Mouse (Mus musculus) neural tube, embryonic 12.5 days (tissue): ENCODE measurements around the gene Mrps25. TPM values are rescaled to one million over a fixed set of nuclear protein-coding genes. Genes with fewer than 3 reads are reported as not detected.

Experiments used
- ATAC-seq: fragments of 200-750 bp; cut with Nextera tagmentation; 2 replicates; pipeline ENCODE4 v1.8.0; 2017; ENCODE audit warnings: low read depth, mild to moderate bottlenecking, moderate TSS enrichment, moderate library complexity; ENCODE audit not compliant: low FRiP score
- H3K27ac ChIP-seq: fragments of 300-500 bp; sonication (generic); 2 replicates; pipeline ENCODE4 v1.5.1; 2016
- H3K27me3 ChIP-seq: fragments of 300-500 bp; sonication (generic); replicated peaks from 2 replicates; pipeline ENCODE4 v1.6.1; 2016; ENCODE audit warnings: mild to moderate bottlenecking
- H3K36me3 ChIP-seq: fragments of 300-500 bp; sonication (generic); 2 replicates; pipeline ENCODE4 v1.6.1; 2016; ENCODE audit warnings: mild to moderate bottlenecking
- H3K4me1 ChIP-seq: fragments of 300-500 bp; sonication (generic); 2 replicates; pipeline ENCODE4 v1.6.1; 2016
- H3K4me2 ChIP-seq: fragments of 300-500 bp; sonication (generic); replicated peaks from 2 replicates; pipeline ENCODE4 v1.6.1; 2016; ENCODE audit warnings: mild to moderate bottlenecking
- H3K4me3 ChIP-seq: fragments of 300-500 bp; sonication (generic); 2 replicates; pipeline ENCODE4 v1.5.1; 2016
- H3K9ac ChIP-seq: fragments of 300-500 bp; sonication (generic); 2 replicates; pipeline ENCODE4 v1.6.1; 2016; ENCODE audit warnings: mild to moderate bottlenecking
- H3K9me3 ChIP-seq: fragments of 300-500 bp; sonication (generic); 2 replicates; pipeline ENCODE4 v1.6.1; 2016; ENCODE audit warnings: mild to moderate bottlenecking
- WGBS: fragments of 180-500 bp; shearing (Covaris S2); methylation state at CpG from one replicate; pipeline ENCODE4 v1.1.7; 2016; 5-methylcytosine and 5-hydroxymethylcytosine counted together
- polyA plus RNA-seq: library from polyadenylated mRNA; unstranded; fragments of >200 nt; fragmentation: Nextera tagmentation; extraction: Ambion mirVana; gene quantifications from 2 replicates; pipeline ENCODE4 v1.2.1, GENCODE M21; 2016

Mrps25 gene
- polyA plus RNA-seq, 1 experiment from 2014 or later: 70.0 TPM

GRCm38 (mm10) chr6:92184178-92184577 is 345 bp upstream of the Mrps25 start:
- ATAC-seq: peak; percentile 74
- H3K27ac ChIP-seq: no peak overlapping the region
- peak overlapping the region; percentile 73 for H3K9ac ChIP-seq
- peak overlapping the region; percentile 87 for H3K4me2 ChIP-seq
- H3K9me3 ChIP-seq: 0 out of 2 replicates have a peak, but pooled peaks cover 2% of the 10 kb centered on the region
- H3K4me1 ChIP-seq: peaks cover 11% of the 10 kb centered on the region
- WGBS: 6% methylated on average over 10 of the region's 10 CpGs
- H3K4me3 ChIP-seq: peak overlapping the region; percentile 81
- peaks cover 17% of the 10 kb centered on the region for H3K36me3 ChIP-seq
- H3K27me3 ChIP-seq: no peaks in the 10 kb centered on the region

DNA sequence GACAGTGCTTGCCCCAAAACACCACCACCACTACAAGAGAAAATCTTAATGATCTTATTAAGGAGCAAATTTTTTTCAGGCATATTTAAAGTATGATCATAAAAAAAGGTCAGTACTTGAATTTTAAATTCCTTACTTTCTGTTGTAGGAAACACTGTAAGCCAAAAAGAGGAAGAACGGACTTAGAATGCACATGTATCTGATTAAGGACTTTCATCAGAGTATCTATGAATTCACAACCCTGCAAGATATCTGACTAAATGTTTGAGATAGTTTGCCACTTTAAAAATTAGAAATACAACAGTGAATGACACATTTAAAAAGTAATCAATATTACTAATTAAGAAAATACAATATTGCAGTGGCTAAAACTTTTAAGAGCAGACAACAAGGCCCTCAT is 7.4 kb downstream of the Mrps25 start:
- Histone ChIP-seq H3K27me3 (no peaks in the 10 kb centered on the region), H3K9me3 (0 out of 2 replicates have a peak, but pooled peaks cover 5% of the 10 kb centered on the region), H3K4me2 (no peak overlapping the region), H3K36me3 (peaks cover 54% of the 10 kb centered on the region), H3K4me3 (no peak overlapping the region), H3K9ac (no peak overlapping the region), H3K4me1 (no peaks in the 10 kb centered on the region), H3K27ac (no peak overlapping the region)
- WGBS: 96% methylated on average over 1 of the region's 1 CpGs
- no peak for ATAC-seq

DNA sequence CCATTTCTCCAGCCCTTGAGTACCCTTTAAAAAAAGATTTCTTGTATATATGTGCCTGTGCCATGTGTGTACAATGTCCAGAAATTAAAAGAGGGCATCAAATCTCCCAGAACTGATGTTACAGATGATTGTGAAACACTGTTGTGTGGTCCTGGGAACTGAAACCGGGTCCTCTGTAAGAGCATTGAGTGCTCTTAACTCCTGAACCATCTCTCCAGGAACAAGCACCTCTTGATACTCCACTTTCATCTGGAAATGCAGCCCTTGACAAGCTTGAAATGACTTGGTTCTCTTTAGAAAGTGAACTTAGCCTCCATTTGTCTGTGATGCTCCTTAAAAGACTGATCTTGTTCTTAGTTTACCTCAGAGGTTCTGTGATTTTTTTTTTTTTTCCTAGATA is 21.1 kb downstream of the Mrps25 start:
- Histone ChIP-seq H3K4me2 (no peak overlapping the region), H3K4me3 (no peak overlapping the region), H3K27ac (no peak overlapping the region), H3K27me3 (no peaks in the 10 kb centered on the region), H3K9ac (no peak overlapping the region), H3K9me3 (no peaks in the 10 kb centered on the region), H3K36me3 (peaks cover 91% of the 10 kb centered on the region), H3K4me1 (no peaks in the 10 kb centered on the region)
- no peak for ATAC-seq
- 89% methylated on average over 1 of the region's 1 CpGs for WGBS

DNA sequence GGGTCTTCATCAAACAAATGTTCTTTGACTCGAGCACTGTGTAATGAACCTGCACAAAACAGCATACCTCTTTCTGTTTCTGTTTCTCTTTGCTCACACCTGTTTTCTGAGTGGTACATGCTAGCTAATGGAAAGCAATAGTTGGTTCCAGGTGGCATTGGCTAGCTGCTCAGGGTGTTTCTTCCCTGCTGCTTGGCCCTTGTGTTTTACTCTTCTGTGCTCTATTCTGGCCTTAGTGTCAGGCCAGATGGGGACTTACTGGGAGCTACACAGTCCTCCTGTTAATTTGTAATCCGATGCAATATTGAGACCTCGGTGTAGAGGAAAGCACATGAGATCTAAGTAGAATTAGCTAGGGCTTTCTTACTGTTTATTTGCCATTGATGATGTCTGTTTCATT is 25.0 kb downstream of the Mrps25 start:
- H3K27me3 ChIP-seq: no peaks in the 10 kb centered on the region

DNA sequence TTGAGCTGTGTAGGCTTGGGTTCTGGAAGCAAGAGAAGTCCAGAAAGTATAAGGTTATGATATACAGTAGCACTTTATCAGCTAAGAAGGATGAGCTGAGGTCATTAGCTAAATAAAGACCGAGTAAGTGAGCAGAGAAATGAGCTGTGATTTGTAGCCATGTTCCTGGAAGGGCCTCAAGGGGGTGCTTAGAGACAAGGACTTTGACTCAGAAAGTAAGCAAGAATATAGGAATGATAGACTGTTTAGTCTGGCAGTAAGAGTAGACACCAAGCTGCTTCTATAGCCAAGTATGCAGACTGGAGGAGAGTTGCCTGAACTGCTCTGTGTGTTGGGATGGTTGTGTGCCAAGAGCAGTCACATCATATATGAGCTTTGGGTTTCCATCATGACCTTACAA is 30.1 kb downstream of the Mrps25 start:
- H3K4me2 ChIP-seq: no peak overlapping the region
- peaks cover 75% of the 10 kb centered on the region for H3K36me3 ChIP-seq
- no peaks in the 10 kb centered on the region for H3K9me3 ChIP-seq
- H3K27ac ChIP-seq: no peak overlapping the region
- no peak overlapping the region for H3K9ac ChIP-seq
- no peaks in the 10 kb centered on the region for H3K4me1 ChIP-seq
- no peak for ATAC-seq
- no peaks in the 10 kb centered on the region for H3K27me3 ChIP-seq
- 77% methylated on average over 1 of the region's 1 CpGs for WGBS
- H3K4me3 ChIP-seq: no peak overlapping the region

More for the DNA sequence above, 25.0 kb downstream of the Mrps25 start:
- no peak overlapping the region for H3K4me2 ChIP-seq
- H3K9ac ChIP-seq: no peak overlapping the region
- ATAC-seq: no peak
- WGBS: 95% methylated on average over 3 of the region's 3 CpGs
- peaks cover 97% of the 10 kb centered on the region for H3K36me3 ChIP-seq
- H3K4me3 ChIP-seq: no peak overlapping the region
- no peaks in the 10 kb centered on the region for H3K4me1 ChIP-seq
- no peaks in the 10 kb centered on the region for H3K9me3 ChIP-seq
- no peak overlapping the region for H3K27ac ChIP-seq

DNA sequence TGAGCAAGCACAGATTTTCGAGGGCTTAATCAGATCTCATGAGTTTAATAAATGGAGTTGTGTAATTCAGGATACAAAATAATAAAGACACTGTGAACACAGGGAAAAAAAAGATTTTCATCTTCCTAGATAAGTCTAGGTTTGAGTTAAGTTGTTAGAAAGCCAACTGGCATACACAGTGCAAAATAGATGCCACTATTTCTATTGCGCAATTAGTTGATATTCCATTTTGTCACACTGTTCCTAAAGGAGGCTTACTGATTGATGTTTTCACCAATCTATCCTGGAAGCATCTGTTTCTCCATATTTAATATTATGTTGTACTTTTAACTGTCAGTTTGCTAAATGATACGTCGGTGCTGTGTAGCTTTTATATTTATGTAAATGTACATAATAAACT is 38.0 kb downstream of the Mrps25 start:
- H3K4me2 ChIP-seq: no peak overlapping the region
- WGBS: 96% methylated on average over 4 of the region's 4 CpGs
- no peaks in the 10 kb centered on the region for H3K27me3 ChIP-seq
- no peak for ATAC-seq
- H3K36me3 ChIP-seq: peaks cover 27% of the 10 kb centered on the region
- no peaks in the 10 kb centered on the region for H3K4me1 ChIP-seq
- no peak overlapping the region for H3K9ac ChIP-seq
- no peaks in the 10 kb centered on the region for H3K9me3 ChIP-seq
- H3K27ac ChIP-seq: no peak overlapping the region
- no peak overlapping the region for H3K4me3 ChIP-seq

GRCm38 (mm10) chr6:92136356-92136755 is 47.5 kb downstream of the Mrps25 start:
- Histone ChIP-seq H3K4me1 (no peaks in the 10 kb centered on the region; the same call in 1 of the 2 replicates), H3K9me3 (no peaks in the 10 kb centered on the region), H3K36me3 (no peaks in the 10 kb centered on the region), H3K4me2 (no peak overlapping the region), H3K4me3 (no peak overlapping the region), H3K27me3 (no peaks in the 10 kb centered on the region), H3K27ac (no peak overlapping the region), H3K9ac (no peak overlapping the region)
- ATAC-seq: no peak
- WGBS: 83% methylated on average over 2 of the region's 2 CpGs

DNA sequence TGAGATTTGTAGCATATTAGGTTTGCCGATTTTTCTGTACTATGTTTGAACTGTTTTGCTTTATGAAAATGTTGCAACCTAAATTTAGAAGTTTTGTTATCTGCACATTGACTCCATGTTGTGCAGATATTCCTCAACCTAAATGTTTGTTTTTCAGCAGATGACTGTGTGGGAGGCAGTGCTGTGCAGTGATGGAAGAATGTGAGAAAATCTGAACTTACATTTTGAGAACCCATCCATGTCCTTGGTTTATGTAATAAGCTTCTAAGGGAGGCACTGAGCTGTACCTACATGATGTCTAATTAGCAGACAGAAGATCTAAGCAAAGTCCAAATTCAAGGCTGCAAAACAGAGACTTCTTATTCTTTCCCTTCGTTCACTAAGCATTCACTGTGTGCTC is 50.2 kb downstream of the Mrps25 start:
- Histone ChIP-seq H3K4me1 (no peaks in the 10 kb centered on the region; the same call in 1 of the 2 replicates), H3K9ac (no peak overlapping the region), H3K27ac (no peak overlapping the region), H3K9me3 (no peaks in the 10 kb centered on the region), H3K36me3 (no peaks in the 10 kb centered on the region), H3K27me3 (no peaks in the 10 kb centered on the region), H3K4me3 (no peak overlapping the region), H3K4me2 (no peak overlapping the region)
- 97% methylated on average over 2 of the region's 2 CpGs for WGBS
- no peak for ATAC-seq

DNA sequence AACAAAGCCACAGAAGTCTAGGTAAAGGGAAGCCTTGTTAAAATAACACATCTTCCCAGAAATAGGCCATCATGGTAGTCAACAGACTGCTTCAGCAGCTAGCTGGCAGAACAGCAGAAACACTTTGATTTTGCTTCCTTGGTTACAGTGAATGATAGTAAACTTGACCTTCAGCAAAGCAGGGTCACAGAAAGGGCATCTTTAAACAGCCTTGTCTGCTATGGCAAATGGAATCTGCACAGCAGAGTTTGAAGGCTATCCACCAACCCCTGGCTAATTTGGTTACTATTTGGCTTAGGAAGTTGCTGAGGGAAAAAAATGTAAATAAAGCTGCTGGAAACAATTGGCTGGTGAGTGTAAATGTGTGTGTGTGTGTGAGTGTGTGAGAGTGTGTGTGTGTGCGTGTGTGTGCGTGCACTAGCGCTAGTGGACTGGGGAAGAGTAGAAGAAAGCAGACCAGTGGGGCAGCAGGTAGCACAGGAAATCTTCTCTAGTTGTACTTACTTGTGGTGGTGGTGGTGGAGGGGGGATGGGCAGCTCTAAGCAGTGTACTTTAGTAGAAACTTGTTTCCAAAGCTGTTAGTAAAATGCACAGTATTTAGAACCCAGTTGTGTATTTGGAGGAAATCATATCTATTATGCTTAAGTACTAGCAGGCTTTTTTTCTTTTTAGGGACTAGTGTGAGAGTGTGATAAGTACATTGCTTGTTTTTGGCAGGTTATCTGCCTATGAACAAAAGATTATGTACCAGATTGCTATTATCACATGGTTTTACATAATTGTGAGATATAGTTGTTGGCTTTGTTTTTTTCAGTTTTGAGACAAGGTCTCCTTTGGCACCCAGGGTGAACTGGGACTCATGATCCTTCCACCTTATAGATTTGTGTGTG is 51.6 kb downstream of the Mrps25 start:
- no peak for ATAC-seq
- WGBS: 92% methylated on average over 3 of the region's 3 CpGs
- Histone ChIP-seq H3K4me3 (no peak overlapping the region), H3K9me3 (no peaks in the 10 kb centered on the region), H3K9ac (no peak overlapping the region), H3K4me1 (no peaks in the 10 kb centered on the region; the same call in 1 of the 2 replicates), H3K27me3 (no peaks in the 10 kb centered on the region), H3K4me2 (no peak overlapping the region), H3K27ac (no peak overlapping the region), H3K36me3 (no peaks in the 10 kb centered on the region)

DNA sequence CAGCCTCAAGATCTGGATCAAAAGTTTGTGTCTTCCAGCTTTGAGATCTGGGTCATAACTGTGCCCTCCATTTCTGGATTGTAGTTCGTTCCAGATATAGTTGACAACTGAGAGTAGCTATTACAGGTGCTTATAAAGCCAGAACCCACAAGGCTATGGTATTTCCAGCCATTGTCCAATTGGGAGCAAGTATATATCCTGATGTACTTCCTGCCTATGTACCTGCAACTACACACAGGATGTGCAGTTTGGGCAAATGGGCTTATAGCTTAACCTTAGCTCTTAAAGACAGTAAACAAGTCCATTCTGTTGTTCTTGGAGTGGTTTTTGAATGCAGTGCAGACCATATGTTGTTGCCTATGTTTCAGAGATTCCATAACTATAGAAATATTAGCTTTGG is 52.4 kb downstream of the Mrps25 start:
- H3K4me3 ChIP-seq: no peak overlapping the region
- no peak for ATAC-seq
- H3K36me3 ChIP-seq: no peaks in the 10 kb centered on the region
- H3K27me3 ChIP-seq: no peaks in the 10 kb centered on the region
- no peaks in the 10 kb centered on the region for H3K9me3 ChIP-seq
- H3K4me1 ChIP-seq: no peaks in the 10 kb centered on the region; the same call in 1 of the 2 replicates
- 95% methylated on average over 1 of the region's 1 CpGs for WGBS
- no peak overlapping the region for H3K27ac ChIP-seq
- no peak overlapping the region for H3K9ac ChIP-seq
- no peak overlapping the region for H3K4me2 ChIP-seq

GRCm38 (mm10) chr6:92126861-92127468 is 56.9 kb downstream of the Mrps25 start:
- Histone ChIP-seq H3K36me3 (0 out of 2 replicates have a peak, but pooled peaks cover 5% of the 10 kb centered on the region), H3K9me3 (no peaks in the 10 kb centered on the region), H3K4me1 (no peaks in the 10 kb centered on the region), H3K27me3 (no peaks in the 10 kb centered on the region), H3K4me2 (no peak overlapping the region), H3K27ac (no peak overlapping the region), H3K9ac (no peak overlapping the region), H3K4me3 (no peak overlapping the region)
- ATAC-seq: no peak
- 98% methylated on average over 1 of the region's 1 CpGs for WGBS

- H3K36me3 ChIP-seq: 0 out of 2 replicates have a peak, but pooled peaks cover 5% of the 10 kb centered on the region
- no peak overlapping the region for H3K4me2 ChIP-seq
- H3K4me3 ChIP-seq: no peak overlapping the region
- no peak overlapping the region for H3K27ac ChIP-seq
- no peak overlapping the region for H3K9ac ChIP-seq
- no peaks in the 10 kb centered on the region for H3K4me1 ChIP-seq
- no peaks in the 10 kb centered on the region for H3K27me3 ChIP-seq
- H3K9me3 ChIP-seq: no peaks in the 10 kb centered on the region
- ATAC-seq: no peak
Measured at GRCm38 (mm10) chr6:92124547-92124946, 59.3 kb downstream of the Mrps25 start.
